Mouse (Mus musculus): ENCODE measurements around the gene Psma3. TPM values are rescaled to one million over a fixed set of nuclear protein-coding genes. Genes with fewer than 3 reads are reported as not detected.
A peak's percentile ranks its signal among the peaks of the same experiment; 100 is the strongest.
"Not testable (repeated sequence)": the region's sequence is repeated elsewhere in the genome, so short reads cannot be mapped to it uniquely, and the experiment has no call there.

Psma3 gene
- polyA plus RNA-seq, 1 experiment, result 16.5 TPM

DNA sequence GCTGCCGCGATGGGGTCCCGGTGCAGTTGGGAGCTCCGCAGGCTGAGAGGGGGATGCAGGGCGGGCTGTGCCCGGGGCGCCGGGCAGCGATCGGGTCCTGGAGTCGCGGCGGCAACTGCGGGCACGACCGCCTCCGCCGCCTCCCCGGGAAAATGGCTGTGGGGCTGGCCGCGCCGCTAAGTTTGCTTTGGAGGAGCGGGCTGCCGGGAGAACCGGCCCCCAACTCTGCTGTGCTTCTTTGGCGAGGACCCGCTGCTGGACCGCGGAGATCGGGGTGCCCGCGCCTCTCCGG is 41.7 kb downstream of the Psma3 start:
- TF ChIP-seq GATA1 (IDR thresholded peaks at IDR 0.05; ENCODE audit: borderline replicate concordance, low read length) (no peak), FLI1 (IDR thresholded peaks at IDR 0.05; ENCODE audit: low read length) (no peak)
- peak overlapping the region; percentile 98 for H3K4me3 ChIP-seq (replicated peaks)
- H3K4me1 ChIP-seq, result peaks cover 37% of the 10 kb centered on the region
- no peaks in the 10 kb centered on the region for H3K9me3 ChIP-seq
- peaks cover 49% of the 10 kb centered on the region for H3K36me3 ChIP-seq (replicated peaks; ENCODE audit: low read length)
- H3K27me3 ChIP-seq (replicated peaks), result no peaks in the 10 kb centered on the region

DNA sequence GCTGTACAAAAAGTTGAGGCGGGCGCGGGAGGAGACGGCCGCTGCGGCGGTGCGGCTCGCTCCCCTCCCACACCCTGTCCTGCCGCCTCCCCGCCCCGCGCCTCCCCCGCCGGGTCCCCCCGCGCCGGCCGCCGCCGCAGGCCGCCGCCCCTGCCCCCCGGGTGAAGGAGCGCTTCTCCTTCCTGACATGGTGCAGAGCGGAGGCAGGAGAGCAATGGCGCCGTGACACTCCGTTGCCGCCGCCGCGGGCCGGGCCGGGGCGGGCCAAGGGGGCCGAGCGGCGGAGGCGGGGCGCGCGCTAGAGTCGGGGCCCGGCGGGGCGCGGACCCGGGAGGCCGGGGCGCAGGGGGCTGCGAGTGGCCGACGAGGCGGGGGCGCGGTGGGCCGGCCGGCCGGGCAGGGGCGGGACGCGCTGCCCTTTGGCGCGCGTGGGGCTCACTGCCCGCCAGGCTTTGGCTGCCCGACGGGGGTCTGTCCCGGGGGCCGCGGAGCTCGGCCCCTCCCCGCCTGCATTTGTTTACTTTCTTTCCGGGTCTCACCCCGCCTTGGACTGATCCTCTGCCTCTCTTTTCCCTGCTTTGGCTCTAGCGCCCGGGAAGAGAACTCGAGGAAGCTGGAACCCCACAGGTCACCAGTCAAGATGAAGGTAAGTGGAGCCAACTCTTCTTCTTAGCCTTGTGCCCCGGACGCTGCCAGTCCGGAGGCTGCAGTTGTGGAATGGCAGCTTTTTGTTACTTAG is 42.3 kb downstream of the Psma3 start:
- no peak for TF ChIP-seq FLI1 (IDR thresholded peaks at IDR 0.05; ENCODE audit: low read length)
- Histone ChIP-seq H3K9me3 (no peaks in the 10 kb centered on the region), H3K4me1 (peaks cover 36% of the 10 kb centered on the region), H3K4me3 (replicated peaks) (peak overlapping the region; percentile 98), H3K36me3 (replicated peaks; ENCODE audit: low read length) (peaks cover 51% of the 10 kb centered on the region), H3K27me3 (replicated peaks) (no peaks in the 10 kb centered on the region)

DNA sequence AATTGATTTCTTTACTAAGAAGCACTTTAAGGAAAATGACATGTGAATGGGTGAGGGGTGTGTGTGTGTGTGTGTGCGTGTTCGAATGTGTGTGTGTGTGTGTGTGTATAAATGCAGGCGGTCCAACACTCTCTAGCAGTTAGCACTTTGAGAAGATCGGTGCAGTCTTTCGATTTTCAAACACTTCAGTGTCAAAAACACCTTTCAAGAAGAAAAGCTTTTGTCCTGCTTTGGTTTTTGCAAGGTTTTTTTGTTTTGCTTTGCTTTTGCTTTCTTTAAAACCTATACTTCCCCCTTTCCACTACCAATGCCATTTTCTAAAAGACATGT is 42.8 kb downstream of the Psma3 start:
- Histone ChIP-seq H3K4me1 (peaks cover 31% of the 10 kb centered on the region), H3K9me3 (no peaks in the 10 kb centered on the region), H3K4me3 (replicated peaks) (peak overlapping the region; percentile 98), H3K27me3 (replicated peaks) (no peaks in the 10 kb centered on the region), H3K36me3 (replicated peaks; ENCODE audit: low read length) (peaks cover 51% of the 10 kb centered on the region)
- TF ChIP-seq FLI1 (IDR thresholded peaks at IDR 0.05; ENCODE audit: low read length), result no peak
- TF ChIP-seq GATA1 (IDR thresholded peaks at IDR 0.05; ENCODE audit: borderline replicate concordance, low read length), result no peak

DNA sequence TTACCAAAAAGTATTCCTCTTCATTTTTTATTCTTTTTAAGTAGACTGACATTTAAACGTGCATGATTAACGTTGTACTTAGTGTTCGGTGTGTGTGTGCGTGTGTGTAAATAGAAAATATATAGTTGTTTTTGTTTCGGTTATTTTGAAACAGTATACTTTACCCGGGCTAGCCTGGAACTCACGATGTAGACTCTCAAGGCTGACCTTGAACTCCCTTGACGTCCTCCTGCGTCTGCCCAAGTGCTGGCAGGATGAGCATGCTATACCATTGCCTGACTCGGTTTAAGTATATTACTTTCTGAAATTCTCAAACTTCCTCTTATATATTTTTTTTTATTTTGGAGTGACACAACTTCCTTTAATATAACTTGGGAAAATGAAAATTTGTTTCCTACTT is 43.4 kb downstream of the Psma3 start:
- no peak for TF ChIP-seq GATA1 (IDR thresholded peaks at IDR 0.05; ENCODE audit: borderline replicate concordance, low read length)
- no peak for TF ChIP-seq FLI1 (IDR thresholded peaks at IDR 0.05; ENCODE audit: low read length)
- H3K27me3 ChIP-seq (replicated peaks), result no peaks in the 10 kb centered on the region
- H3K9me3 ChIP-seq, result no peaks in the 10 kb centered on the region
- peak overlapping the region; percentile 98 for H3K4me3 ChIP-seq (replicated peaks)
- H3K4me1 ChIP-seq, result peaks cover 26% of the 10 kb centered on the region
- peaks cover 53% of the 10 kb centered on the region for H3K36me3 ChIP-seq (replicated peaks; ENCODE audit: low read length)

DNA sequence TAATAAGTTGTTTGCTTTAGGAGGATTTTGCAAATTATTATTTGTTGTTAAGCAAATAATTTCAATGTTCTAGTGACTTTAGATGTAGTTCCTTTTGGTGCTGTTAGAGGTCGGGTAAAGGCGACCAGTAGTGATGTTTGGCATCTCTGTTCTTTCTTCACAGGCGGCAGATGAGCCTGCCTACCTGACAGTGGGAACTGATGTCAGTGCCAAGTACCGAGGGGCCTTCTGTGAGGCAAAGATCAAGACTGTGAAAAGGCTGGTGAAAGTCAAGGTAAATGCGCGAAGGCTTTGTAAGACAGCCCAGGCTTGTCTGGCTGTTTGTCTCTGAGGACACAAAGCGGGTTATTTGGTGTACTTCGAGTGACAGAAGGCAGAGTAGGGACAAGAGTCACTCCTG is 44.8 kb downstream of the Psma3 start:
- peaks cover 15% of the 10 kb centered on the region for H3K4me1 ChIP-seq
- H3K9me3 ChIP-seq, result no peaks in the 10 kb centered on the region
- no peak overlapping the region for H3K4me3 ChIP-seq (replicated peaks)
- H3K27me3 ChIP-seq (replicated peaks), result no peaks in the 10 kb centered on the region
- peaks cover 56% of the 10 kb centered on the region for H3K36me3 ChIP-seq (replicated peaks; ENCODE audit: low read length)
- TF ChIP-seq FLI1 (IDR thresholded peaks at IDR 0.05; ENCODE audit: low read length) (no peak), GATA1 (IDR thresholded peaks at IDR 0.05; ENCODE audit: borderline replicate concordance, low read length) (no peak)

DNA sequence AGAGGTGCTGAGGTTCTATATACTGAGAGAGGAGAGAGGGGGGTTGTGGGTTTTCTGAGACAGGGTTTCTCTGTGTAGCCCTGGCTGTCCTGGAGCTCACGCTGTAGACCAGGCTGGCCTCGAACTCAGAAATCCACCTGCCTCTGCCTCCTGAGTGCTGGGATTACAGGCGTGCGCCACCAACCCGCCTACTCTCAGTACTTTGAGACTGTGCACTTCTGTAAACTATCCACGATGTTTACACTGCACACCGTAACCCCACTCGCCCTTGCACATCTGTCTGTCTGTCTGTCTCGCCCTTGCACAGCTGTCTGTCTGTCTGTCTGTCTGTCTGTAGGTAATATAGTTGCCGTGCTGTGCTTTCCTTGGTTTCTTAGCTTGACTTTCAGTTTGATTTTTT is 50.0 kb downstream of the Psma3 start:
- no peaks in the 10 kb centered on the region for H3K27me3 ChIP-seq (replicated peaks)
- H3K4me1 ChIP-seq, result peaks cover 5% of the 10 kb centered on the region
- no peak overlapping the region for H3K4me3 ChIP-seq (replicated peaks)
- H3K36me3 ChIP-seq (replicated peaks; ENCODE audit: low read length), result peaks cover 95% of the 10 kb centered on the region
- H3K9me3 ChIP-seq, result no peaks in the 10 kb centered on the region
- TF ChIP-seq GATA1 (IDR thresholded peaks at IDR 0.05; ENCODE audit: borderline replicate concordance, low read length) (no peak), FLI1 (IDR thresholded peaks at IDR 0.05; ENCODE audit: low read length) (no peak)

DNA sequence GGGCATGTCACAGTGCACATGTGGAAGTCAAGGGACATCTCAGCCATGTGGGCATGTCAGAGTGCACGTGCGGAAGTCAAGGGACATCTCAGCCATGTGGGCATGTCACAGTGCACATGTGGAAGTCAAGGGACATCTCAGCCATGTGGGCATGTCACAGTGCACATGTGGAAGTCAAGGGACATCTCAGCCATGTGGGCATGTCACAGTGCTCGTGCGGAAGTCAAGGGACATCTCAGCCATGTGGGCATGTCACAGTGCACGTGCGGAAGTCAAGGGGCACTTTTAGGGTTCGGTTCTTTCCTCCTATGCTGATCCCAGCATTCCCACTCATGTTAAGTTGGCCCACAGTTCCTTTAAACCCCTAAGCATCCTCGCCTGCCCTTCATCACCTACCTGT is 53.8 kb downstream of the Psma3 start:
- not testable (repeated sequence) for H3K4me1 ChIP-seq; H3K4me3 ChIP-seq (replicated peaks); H3K27me3 ChIP-seq (replicated peaks); H3K9me3 ChIP-seq
- H3K36me3 ChIP-seq (replicated peaks; ENCODE audit: low read length), result peaks cover 92% of the 10 kb centered on the region

DNA sequence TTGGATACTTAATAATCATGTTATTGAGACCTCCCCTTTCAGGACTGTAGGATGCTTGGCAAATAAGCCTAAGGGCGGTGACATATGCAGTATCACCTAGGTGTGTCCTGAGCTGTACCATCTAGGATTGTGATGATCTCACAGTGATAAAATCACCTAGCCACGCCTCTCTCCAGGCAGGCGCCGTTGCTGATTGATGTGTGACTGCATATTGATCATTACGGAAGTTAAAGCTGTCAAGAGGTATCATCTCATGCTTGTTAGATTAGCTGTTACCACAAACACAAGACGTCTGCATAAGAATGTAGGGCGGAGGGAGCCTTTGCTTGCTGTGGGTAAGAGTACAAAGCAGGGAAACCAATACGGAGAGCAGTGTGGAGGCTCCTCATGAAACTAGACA is 55.8 kb downstream of the Psma3 start:
- no peak for TF ChIP-seq GATA1 (IDR thresholded peaks at IDR 0.05; ENCODE audit: borderline replicate concordance, low read length)
- no peak for TF ChIP-seq FLI1 (IDR thresholded peaks at IDR 0.05; ENCODE audit: low read length)

DNA sequence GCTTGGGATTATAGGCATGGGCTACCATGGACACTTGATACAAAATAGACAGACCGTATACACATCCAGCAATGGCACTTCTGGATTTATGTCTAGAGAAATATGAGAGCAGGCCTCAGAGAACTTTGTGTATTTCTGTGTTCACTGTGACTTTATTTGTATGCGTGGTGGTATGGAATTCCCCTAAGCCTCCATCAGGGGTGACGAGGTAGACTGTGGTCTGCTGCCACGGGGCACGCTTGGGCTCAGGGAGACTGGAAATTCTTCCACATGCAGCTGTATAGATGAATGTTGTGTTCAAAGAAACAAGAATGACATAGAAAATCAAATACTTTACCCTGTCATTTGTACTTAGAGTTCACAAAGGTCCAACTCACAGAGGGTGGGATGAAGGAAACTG is 56.3 kb downstream of the Psma3 start:
- Histone ChIP-seq H3K36me3 (replicated peaks; ENCODE audit: low read length) (peaks cover 91% of the 10 kb centered on the region), H3K9me3 (no peaks in the 10 kb centered on the region), H3K27me3 (replicated peaks) (no peaks in the 10 kb centered on the region), H3K4me1 (peaks cover 5% of the 10 kb centered on the region; the same call in 1 of the 2 replicates), H3K4me3 (replicated peaks) (no peak overlapping the region)
- TF ChIP-seq GATA1 (IDR thresholded peaks at IDR 0.05; ENCODE audit: borderline replicate concordance, low read length) (no peak), FLI1 (IDR thresholded peaks at IDR 0.05; ENCODE audit: low read length) (no peak)

More for the DNA sequence above, 55.8 kb downstream of the Psma3 start:
- Histone ChIP-seq H3K9me3 (no peaks in the 10 kb centered on the region), H3K4me1 (peaks cover 5% of the 10 kb centered on the region; the same call in 1 of the 2 replicates), H3K36me3 (replicated peaks; ENCODE audit: low read length) (peaks cover 91% of the 10 kb centered on the region), H3K27me3 (replicated peaks) (no peaks in the 10 kb centered on the region), H3K4me3 (replicated peaks) (no peak overlapping the region)

DNA sequence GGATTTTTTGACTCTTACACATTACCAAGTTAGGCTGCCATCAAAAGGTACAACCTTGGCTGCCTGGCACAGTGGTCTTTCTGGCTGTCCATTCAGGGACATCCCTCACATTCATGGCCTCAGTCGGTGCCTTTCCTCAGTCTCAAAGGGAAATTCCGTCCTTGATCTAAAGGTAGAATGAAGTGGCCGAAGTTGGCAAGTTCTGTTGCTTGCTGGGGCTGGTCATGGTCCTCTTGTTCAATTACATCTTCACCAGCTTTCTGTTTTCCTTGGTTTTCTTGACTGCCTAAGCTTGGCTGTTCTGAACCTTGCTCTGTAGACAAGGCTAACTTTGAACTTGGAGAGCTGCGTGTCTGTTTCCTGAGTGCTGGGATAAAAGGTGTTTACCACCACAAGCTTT is 61.4 kb downstream of the Psma3 start:
- TF ChIP-seq FLI1 (IDR thresholded peaks at IDR 0.05; ENCODE audit: low read length), result no peak
- TF ChIP-seq GATA1 (IDR thresholded peaks at IDR 0.05; ENCODE audit: borderline replicate concordance, low read length), result no peak
- H3K36me3 ChIP-seq (replicated peaks; ENCODE audit: low read length), result peaks cover 92% of the 10 kb centered on the region
- H3K4me3 ChIP-seq (replicated peaks), result no peak overlapping the region
- H3K27me3 ChIP-seq (replicated peaks), result no peaks in the 10 kb centered on the region
- no peaks in the 10 kb centered on the region for H3K9me3 ChIP-seq
- peaks cover 33% of the 10 kb centered on the region for H3K4me1 ChIP-seq
